23 mouse cellular contexts compared by ENCODE assay signal in the genomic region with DNA sequence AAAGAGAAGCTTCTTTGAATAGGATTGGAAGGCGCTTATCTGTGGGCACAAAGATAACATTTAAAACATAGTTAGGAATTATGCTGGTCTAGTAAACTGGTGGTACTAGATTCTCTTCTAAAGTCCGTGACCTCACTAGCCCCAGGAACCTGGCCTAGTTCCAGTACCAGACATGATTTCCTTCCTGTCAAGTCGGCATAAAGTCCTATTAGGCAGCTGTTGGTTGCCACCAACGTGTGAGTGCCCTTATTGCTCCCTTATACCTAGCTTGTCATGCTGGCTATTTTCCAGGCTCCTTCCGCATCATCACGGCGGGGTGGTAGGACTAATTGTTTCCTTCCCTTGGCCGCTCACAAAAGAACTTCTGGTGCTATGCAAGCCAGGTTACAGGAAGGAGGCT. TPM values are rescaled to one million over a fixed set of nuclear protein-coding genes. Genes with fewer than 3 reads are reported as not detected.
DNase-seq lines count a peak whose midpoint lies in the region; ATAC-seq lines count a peak whose summit lies in the region.
"Had no signal": no experiment of that assay in that cellular context is flagged by ENCODE, and none has a peak within 500 bp of the region (broad histone marks: within the 10 kb centered on the region; RNA-seq: fewer than 3 reads in every experiment).

No protein-coding gene starts in this region.

- H3K4me3 ChIP-seq in liver, embryonic 15.5 days (replicated peaks) = no peak overlapping the region
- H3K4me3 ChIP-seq in liver, embryonic 11.5 days (ENCODE audit: low read depth, low read length) = no peak overlapping the region
- H3K4me3 ChIP-seq: embryonic facial prominence, embryonic 12.5 days; forebrain, embryonic 13.5 days; gastrocnemius, adult 2 months; heart, embryonic 10.5 days; hindbrain, embryonic 15.5 days; midbrain, embryonic 12.5 days; neural tube, embryonic 15.5 days; stomach, embryonic 15.5 days had no signal

- no peaks in the 10 kb centered on the region for H3K27me3 ChIP-seq in liver, embryonic 15.5 days
- no peaks in the 10 kb centered on the region for H3K27me3 ChIP-seq in liver, embryonic 11.5 days (replicated peaks; ENCODE audit: control insufficient read depth, insufficient read depth, low read length)
- H3K27me3 ChIP-seq: embryonic facial prominence, embryonic 12.5 days; forebrain, embryonic 13.5 days; hindbrain, embryonic 15.5 days; midbrain, embryonic 12.5 days; neural tube, embryonic 15.5 days; stomach, embryonic 15.5 days had no signal

- no peaks in the 10 kb centered on the region; the same call in none of the 2 replicates for H3K4me1 ChIP-seq in liver, embryonic 15.5 days (replicated peaks)
- no peaks in the 10 kb centered on the region for H3K4me1 ChIP-seq in liver, embryonic 11.5 days (replicated peaks; ENCODE audit: control insufficient read depth, insufficient read depth, low read length)
- H3K4me1 ChIP-seq: embryonic facial prominence, embryonic 12.5 days; forebrain, embryonic 13.5 days; heart, embryonic 10.5 days; hindbrain, embryonic 15.5 days; midbrain, embryonic 12.5 days; neural tube, embryonic 15.5 days; stomach, embryonic 15.5 days had no signal

- no peak overlapping the region for H3K9ac ChIP-seq in liver, embryonic 15.5 days
- H3K9ac ChIP-seq in liver, embryonic 11.5 days (ENCODE audit: low read depth, low read length) = no peak overlapping the region
- H3K9ac ChIP-seq: embryonic facial prominence, embryonic 12.5 days; forebrain, embryonic 13.5 days; hindbrain, embryonic 15.5 days; liver, postnatal 0 days; midbrain, embryonic 12.5 days; neural tube, embryonic 15.5 days; stomach, embryonic 15.5 days had no signal

- WGBS in liver, embryonic 15.5 days (ENCODE audit: insufficient replicate concordance) = 56% methylated on average over 8 of the region's 8 CpGs
- 68% methylated on average over 8 of the region's 8 CpGs for WGBS in liver, embryonic 11.5 days

- H3K4me2 ChIP-seq in liver, embryonic 15.5 days = no peak overlapping the region
- H3K4me2 ChIP-seq in liver, embryonic 11.5 days = no peak overlapping the region
- H3K4me2 ChIP-seq: embryonic facial prominence, embryonic 12.5 days; forebrain, embryonic 13.5 days; hindbrain, embryonic 15.5 days; midbrain, embryonic 12.5 days; neural tube, embryonic 15.5 days; stomach, embryonic 15.5 days had no signal

- H3K36me3 ChIP-seq in liver, embryonic 15.5 days (replicated peaks) = no peaks in the 10 kb centered on the region
- H3K36me3 ChIP-seq in liver, embryonic 11.5 days (ENCODE audit: control insufficient read depth, insufficient read depth, low read length) = no peaks in the 10 kb centered on the region
- H3K36me3 ChIP-seq: embryonic facial prominence, embryonic 12.5 days; heart, embryonic 10.5 days; hindbrain, embryonic 15.5 days; midbrain, embryonic 12.5 days; neural tube, embryonic 15.5 days; stomach, embryonic 15.5 days had no signal

- H3K9me3 ChIP-seq in liver, embryonic 15.5 days (replicated peaks) = no peaks in the 10 kb centered on the region
- H3K9me3 ChIP-seq in liver, embryonic 11.5 days (ENCODE audit: control insufficient read depth, low read length) = no peaks in the 10 kb centered on the region
- H3K9me3 ChIP-seq: embryonic facial prominence, embryonic 12.5 days; forebrain, embryonic 13.5 days; heart, embryonic 10.5 days; hindbrain, embryonic 15.5 days; midbrain, embryonic 12.5 days; neural tube, embryonic 15.5 days; stomach, embryonic 15.5 days had no signal

- intact Hi-C loops in heart, postnatal 25 days (cut with DNase I) = loop anchor here (5.0 to 10.0 kb wide), 4 partner anchors 157 to 860 kb away; no protein-coding TSS in a partner anchor

- DNase-seq in heart, adult 11 months = peak; percentile 86
- DNase-seq in heart, postnatal 25 days (ENCODE audit: low spot score) = no peak
- no peak for DNase-seq in liver, embryonic 11.5 days (ENCODE audit: low spot score)
- DNase-seq in kidney, adult 9 months = peak; percentile 88
- DNase-seq in kidney, postnatal 4 days = peak; percentile 18 to 34
- no peak for DNase-seq in thymus, postnatal 10 days (ENCODE audit: low spot score in 2 of 2)
- DNase-seq in thymus, postnatal 25 days = no peak
- DNase-seq: adrenal gland, postnatal 14 days; gastrocnemius, adult 2 months; liver, postnatal 0 days; lung, postnatal 14 days; thymus, adult 18-20 months had no signal

- no peak overlapping the region for H3K27ac ChIP-seq in liver, embryonic 15.5 days (replicated peaks)
- H3K27ac ChIP-seq in liver, embryonic 11.5 days (ENCODE audit: low read depth, low read length) = no peak overlapping the region
- H3K27ac ChIP-seq: embryonic facial prominence, embryonic 12.5 days; forebrain, embryonic 13.5 days; gastrocnemius, adult 2 months; heart, embryonic 10.5 days; hindbrain, embryonic 15.5 days; midbrain, embryonic 12.5 days; neural tube, embryonic 15.5 days; stomach, embryonic 15.5 days had no signal

- 0 out of 2 replicates have a peak, but pooled peaks have one; percentile 9 for ATAC-seq in liver, embryonic 15.5 days (ENCODE audit: insufficient read depth)
- no peak for ATAC-seq in liver, embryonic 11.5 days (replicated peaks; ENCODE audit: low FRiP score)
- ATAC-seq: activated CD4-positive, CD25-positive, alpha-beta regulatory T cell, adult 4 months; forebrain, embryonic 13.5 days had no signal

RNA-seq across cellular contexts. Expression of a gene that starts 21.6 kb away (rescaled TPM):
- total RNA-seq in heart, postnatal 25 days (2021) = under 1 TPM; 0.25 to 0.52 TPM
- 5.8 and 6.7 TPM in 2 replicates for polyA plus RNA-seq in liver, embryonic 15.5 days (2015; fragmentation: Nextera tagmentation; extraction: Ambion mirVana)
- 2.2 TPM in 2 replicates for polyA plus RNA-seq in liver, embryonic 11.5 days (2014; fragmentation: Nextera tagmentation; extraction: Ambion mirVana)
- total RNA-seq: layer of hippocampus, adult 18-20 months; left cerebral cortex, postnatal 25 days had no signal
- polyA plus RNA-seq: forebrain, embryonic 13.5 days had no signal

RNA-seq across cellular contexts. Expression of a gene that starts 30.2 kb away (rescaled TPM):
- under 1 TPM; 0.11 to 0.26 TPM for total RNA-seq in heart, postnatal 25 days (2021)
- 108 and 125 TPM in 2 replicates for polyA plus RNA-seq in liver, embryonic 15.5 days (2015; fragmentation: Nextera tagmentation; extraction: Ambion mirVana)
- 39.0 and 39.6 TPM in 2 replicates for polyA plus RNA-seq in liver, embryonic 11.5 days (2014; fragmentation: Nextera tagmentation; extraction: Ambion mirVana)
- total RNA-seq: gastrocnemius, adult 2 months had no signal
- polyA plus RNA-seq: activated CD4-positive, CD25-positive, alpha-beta regulatory T cell, adult 4 months had no signal

Comparison
In these comparisons a context has a peak if more than half of its experiments do, and no peak if none do; other contexts are left out.
1. DNase-seq: peak in heart, adult 11 months (single experiment), kidney, adult 9 months (single experiment) and kidney, postnatal 4 days (2 of 2); none in heart, postnatal 25 days (single experiment), liver, embryonic 11.5 days (single experiment), thymus, postnatal 10 days (0 of 2) and thymus, postnatal 25 days (single experiment).